Mouse (Mus musculus) adrenal gland, postnatal 4 days (tissue): ENCODE data around the gene Scfd1. TPM values are rescaled to one million over a fixed set of nuclear protein-coding genes. Genes with fewer than 3 reads are reported as not detected.

Experiments used
- DNase-seq, 2 experiments: peaks; one replicate each; pipeline ENCODE4 v3.0.0; 2021 to 2022; ENCODE audit warnings: low spot score in 2 of 2, mixed read lengths in 2 of 2
- total RNA-seq, 2 experiments: library from RNA; stranded (reverse); gene quantifications; 2 replicates each; pipeline ENCODE4 v1.2.3; 2021

Scfd1 gene
- total RNA-seq, 2 experiments from 2014 or later = 75.5 to 76.8 TPM

- no peak for DNase-seq
These were observed 117.3 kb downstream of the Scfd1 start for GRCm38 (mm10) chr12:51494641-51495040.

Other genes starting within 250 kb of the Scfd1 start
- 10 to 100 TPM; 22.2 to 22.4 TPM for gene G2e3, start 29.4 kb upstream of the Scfd1 start, total RNA-seq
- under 1 TPM; 0.79 to 0.87 TPM for gene Coch, start 215.8 kb downstream of the Scfd1 start, total RNA-seq